Comparison of ENCODE assay signal across 22 mouse cellular contexts in the genomic region with DNA sequence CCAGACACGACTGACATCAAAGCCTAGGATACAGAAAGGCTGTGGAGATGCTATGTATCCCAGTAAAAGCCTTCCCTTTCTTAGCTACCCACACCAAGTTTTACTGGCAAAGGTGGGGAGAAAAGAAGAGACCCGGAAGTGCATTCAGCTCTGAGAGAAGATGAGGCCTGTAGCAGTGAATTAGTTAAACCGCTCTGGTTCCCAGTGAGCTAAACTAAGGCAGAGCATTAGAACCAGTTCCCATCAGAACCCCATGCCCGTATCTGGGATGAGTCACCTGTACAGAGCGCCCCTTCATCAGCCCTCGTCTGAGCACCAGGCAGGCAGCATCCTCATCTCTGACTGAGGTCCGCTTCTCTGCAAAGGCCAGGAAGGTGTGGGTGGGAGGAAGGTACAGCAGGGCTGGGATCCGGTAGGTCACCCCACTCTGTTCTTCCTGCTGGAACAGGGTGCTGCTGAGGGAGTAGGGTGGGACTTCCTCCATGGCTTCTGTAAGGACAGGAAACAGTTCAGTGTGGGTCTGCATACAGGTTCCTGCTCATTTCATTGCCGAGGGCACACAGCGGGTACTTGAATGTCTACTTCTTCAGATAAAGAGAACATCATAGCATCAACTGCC. TPM values are rescaled to one million over a fixed set of nuclear protein-coding genes. Genes with fewer than 3 reads are reported as not detected.
DNase-seq lines count a peak whose midpoint lies in the region; ATAC-seq and TF ChIP-seq lines count a peak whose summit lies in the region.
"Had no signal": no experiment of that assay in that cellular context is flagged by ENCODE, and none has a peak within 500 bp of the region (broad histone marks: within the 10 kb centered on the region; RNA-seq: fewer than 3 reads in every experiment).

No protein-coding gene starts in this region.

- TF ChIP-seq CTCF in heart, postnatal 0 days (IDR thresholded peaks at IDR 0.05; ENCODE audit: low read depth) = no peak
- TF ChIP-seq CTCF in G1E (IDR thresholded peaks at IDR 0.05; ENCODE audit: low read depth, low read length) = no peak

- H3K4me2 ChIP-seq in heart, postnatal 0 days (ENCODE audit: low read depth, low read length) = no peak overlapping the region
- H3K4me2 ChIP-seq in heart, embryonic 11.5 days = no peak overlapping the region
- peak overlapping the region; percentile 59 for H3K4me2 ChIP-seq in liver, embryonic 12.5 days
- H3K4me2 ChIP-seq: forebrain, embryonic 15.5 days had no signal

- no peak overlapping the region for H3K4me3 ChIP-seq in heart, postnatal 0 days (ENCODE audit: low read depth, low read length)
- no peak overlapping the region for H3K4me3 ChIP-seq in heart, embryonic 11.5 days (ENCODE audit: low read depth, low read length)
- H3K4me3 ChIP-seq in G1E (ENCODE audit: low read depth, low read length) = peak overlapping the region; percentile 40; the same call in 1 of the 2 replicates
- H3K4me3 ChIP-seq in liver, embryonic 12.5 days = no peak overlapping the region
- H3K4me3 ChIP-seq: forebrain, embryonic 15.5 days; midbrain, embryonic 10.5 days had no signal

- no peak for ATAC-seq in heart, postnatal 0 days (ENCODE audit: insufficient read depth, low read depth)
- no peak for ATAC-seq in heart, embryonic 11.5 days (replicated peaks; ENCODE audit: insufficient number of reproducible peaks, low FRiP score, low TSS enrichment)
- no peak for ATAC-seq in G1E (ENCODE audit: extremely low read depth, insufficient number of reproducible peaks, low FRiP score, poor library complexity, severe bottlenecking)
- no peak for ATAC-seq in liver, embryonic 12.5 days
- ATAC-seq: forebrain, embryonic 15.5 days had no signal

- no peak for TF ChIP-seq EP300 in heart, postnatal 0 days (IDR thresholded peaks at IDR 0.05; ENCODE audit: low read depth)

- no peaks in the 10 kb centered on the region for H3K9me3 ChIP-seq in heart, postnatal 0 days (replicated peaks; ENCODE audit: control insufficient read depth, low read length)
- H3K9me3 ChIP-seq in heart, embryonic 11.5 days (replicated peaks; ENCODE audit: control insufficient read depth, low read length) = no peaks in the 10 kb centered on the region
- no peaks in the 10 kb centered on the region for H3K9me3 ChIP-seq in G1E (replicated peaks)
- no peaks in the 10 kb centered on the region for H3K9me3 ChIP-seq in liver, embryonic 12.5 days (replicated peaks)
- H3K9me3 ChIP-seq: forebrain, embryonic 15.5 days; midbrain, embryonic 10.5 days had no signal

- H3K4me1 ChIP-seq in heart, postnatal 0 days (ENCODE audit: control insufficient read depth, insufficient read depth) = peaks cover 32% of the 10 kb centered on the region
- peaks cover 25% of the 10 kb centered on the region for H3K4me1 ChIP-seq in heart, embryonic 11.5 days (ENCODE audit: control insufficient read depth, insufficient read depth, low read length)
- H3K4me1 ChIP-seq in G1E (ENCODE audit: insufficient read depth, low read depth, low read length) = peaks cover 57% of the 10 kb centered on the region
- peaks cover 67% of the 10 kb centered on the region for H3K4me1 ChIP-seq in liver, embryonic 12.5 days

- 76% methylated on average over 10 of the region's 10 CpGs for WGBS in heart, postnatal 0 days
- 85% methylated on average over 10 of the region's 10 CpGs for WGBS in heart, embryonic 11.5 days (ENCODE audit: insufficient replicate concordance)
- WGBS in liver, embryonic 12.5 days (ENCODE audit: insufficient replicate concordance) = 72% methylated on average over 10 of the region's 10 CpGs

- no peaks in the 10 kb centered on the region for H3K27me3 ChIP-seq in heart, postnatal 0 days (ENCODE audit: control insufficient read depth, insufficient read depth, low read length)
- no peaks in the 10 kb centered on the region for H3K27me3 ChIP-seq in heart, embryonic 11.5 days (ENCODE audit: control insufficient read depth, insufficient read depth, low read length)
- no peaks in the 10 kb centered on the region for H3K27me3 ChIP-seq in G1E (ENCODE audit: insufficient read depth, low read length)
- H3K27me3 ChIP-seq in liver, embryonic 12.5 days (replicated peaks) = no peaks in the 10 kb centered on the region
- H3K27me3 ChIP-seq: forebrain, embryonic 15.5 days had no signal

- H3K36me3 ChIP-seq in heart, postnatal 0 days (replicated peaks; ENCODE audit: control insufficient read depth, insufficient read depth, low read length) = no peaks in the 10 kb centered on the region
- no peaks in the 10 kb centered on the region for H3K36me3 ChIP-seq in heart, embryonic 11.5 days (ENCODE audit: control insufficient read depth, insufficient read depth, low read length)
- peaks cover 29% of the 10 kb centered on the region for H3K36me3 ChIP-seq in G1E (replicated peaks)
- H3K36me3 ChIP-seq in liver, embryonic 12.5 days = peaks cover 16% of the 10 kb centered on the region
- H3K36me3 ChIP-seq: forebrain, embryonic 15.5 days; midbrain, embryonic 10.5 days had no signal

- 0 out of 2 replicates have a peak overlapping the region, but pooled peaks have one; percentile 45 for H3K27ac ChIP-seq in heart, postnatal 0 days (ENCODE audit: low read depth)
- no peak overlapping the region for H3K27ac ChIP-seq in heart, embryonic 11.5 days (ENCODE audit: low read depth, low read length)
- peak overlapping the region; percentile 94 for H3K27ac ChIP-seq in liver, embryonic 12.5 days
- H3K27ac ChIP-seq: forebrain, embryonic 15.5 days; midbrain, embryonic 10.5 days had no signal

- DNase-seq in heart, postnatal 0 days (ENCODE audit: low spot score) = no peak
- DNase-seq in G1E (ENCODE audit: low spot score) = no peak
- peak; percentile 51 for DNase-seq in thymus, postnatal 14 days
- no peak for DNase-seq in right cerebral cortex, postnatal 10 days (ENCODE audit: low spot score in 2 of 2)
- no peak for DNase-seq in adrenal gland, postnatal 14 days
- DNase-seq: adrenal gland, postnatal 36 days; B cell, adult 2 months; cerebellum, adult 9-11 months; embryo, embryonic 11 days; heart, postnatal 36 days; lung, postnatal 10 days; retina, postnatal 1 day had no signal

- no peak overlapping the region for H3K9ac ChIP-seq in heart, postnatal 0 days (replicated peaks; ENCODE audit: low read depth, low read length)
- H3K9ac ChIP-seq in heart, embryonic 11.5 days (ENCODE audit: low read depth, low read length) = no peak overlapping the region
- peak overlapping the region; percentile 58 for H3K9ac ChIP-seq in liver, embryonic 12.5 days
- H3K9ac ChIP-seq: forebrain, embryonic 15.5 days had no signal

RNA-seq across cellular contexts. Expression of a gene that starts 5.1 kb away (rescaled TPM):
- 3.7 and 4.7 TPM in 2 replicates for total RNA-seq in heart, postnatal 0 days (2014; rRNA removed; ENCODE audit: low replicate concordance)
- polyA plus RNA-seq in heart, postnatal 0 days (2015; fragmentation: Nextera tagmentation; extraction: Ambion mirVana) = 3.0 and 3.3 TPM in 2 replicates
- polyA plus RNA-seq in heart, embryonic 11.5 days (2014; fragmentation: Nextera tagmentation; extraction: Ambion mirVana) = 2.9 and 3.2 TPM in 2 replicates
- total RNA-seq in G1E (2014; fragmentation: Nextera tagmentation) = 5.9 and 9.0 TPM in 2 replicates
- total RNA-seq in G1E (2017) = 5.9 and 7.2 TPM in 2 replicates
- 6.6 and 6.8 TPM in 2 replicates for polyA plus RNA-seq in G1E (2012)
- 6.2 and 6.4 TPM in 2 replicates for polyA plus RNA-seq in liver, embryonic 12.5 days (2016; fragmentation: Nextera tagmentation; extraction: Ambion mirVana)
- total RNA-seq in adrenal gland, postnatal 14 days (2021) = 2.6 and 3.3 TPM in 2 replicates

RNA-seq across cellular contexts. Expression of a gene that starts 35.8 kb away (rescaled TPM):
- 1.9 TPM in 1 of 2 replicates, not detected in the other for total RNA-seq in heart, postnatal 0 days (2014; rRNA removed; ENCODE audit: low replicate concordance)
- polyA plus RNA-seq in heart, postnatal 0 days (2015; fragmentation: Nextera tagmentation; extraction: Ambion mirVana) = 0.04 and 0.08 TPM in 2 replicates
- 0.23 and 0.49 TPM in 2 replicates for polyA plus RNA-seq in heart, embryonic 11.5 days (2014; fragmentation: Nextera tagmentation; extraction: Ambion mirVana)
- total RNA-seq in G1E (2014; fragmentation: Nextera tagmentation) (not detected in 2 replicates), G1E (2017) (0.29 and 0.33 TPM in 2 replicates)
- polyA plus RNA-seq in G1E (2012) = 0.17 and 0.18 TPM in 2 replicates
- 0.10 TPM in 1 of 2 replicates, not detected in the other for polyA plus RNA-seq in liver, embryonic 12.5 days (2016; fragmentation: Nextera tagmentation; extraction: Ambion mirVana)
- total RNA-seq in adrenal gland, postnatal 14 days (2021) = 1.1 and 2.0 TPM in 2 replicates
- total RNA-seq: heart, postnatal 36 days; neutrophil, adult 5-6 weeks had no signal

RNA-seq across cellular contexts. Expression of a gene that starts 40.1 kb away (rescaled TPM):
- total RNA-seq in heart, postnatal 0 days (2014; rRNA removed; ENCODE audit: low replicate concordance) = 57.2 and 79.1 TPM in 2 replicates
- polyA plus RNA-seq in heart, postnatal 0 days (2015; fragmentation: Nextera tagmentation; extraction: Ambion mirVana) = 146 and 155 TPM in 2 replicates
- 208 and 229 TPM in 2 replicates for polyA plus RNA-seq in heart, embryonic 11.5 days (2014; fragmentation: Nextera tagmentation; extraction: Ambion mirVana)
- total RNA-seq in G1E (2014; fragmentation: Nextera tagmentation) (258 and 259 TPM in 2 replicates), G1E (2017) (134 and 148 TPM in 2 replicates)
- polyA plus RNA-seq in G1E (2012) = 77.2 and 85.1 TPM in 2 replicates
- polyA plus RNA-seq in liver, embryonic 12.5 days (2016; fragmentation: Nextera tagmentation; extraction: Ambion mirVana) = 216 and 224 TPM in 2 replicates
- 129 and 145 TPM in 2 replicates for total RNA-seq in adrenal gland, postnatal 14 days (2021)

RNA-seq across cellular contexts. Expression of a gene that starts 59.8 kb away (rescaled TPM):
- not detected in 2 replicates for total RNA-seq in heart, postnatal 0 days (2014; rRNA removed; ENCODE audit: low replicate concordance)
- polyA plus RNA-seq in heart, postnatal 0 days (2015; fragmentation: Nextera tagmentation; extraction: Ambion mirVana) = not detected in 2 replicates
- polyA plus RNA-seq in heart, embryonic 11.5 days (2014; fragmentation: Nextera tagmentation; extraction: Ambion mirVana) = not detected in 2 replicates
- total RNA-seq in G1E (2014; fragmentation: Nextera tagmentation) = not detected in 2 replicates
- total RNA-seq in G1E (2017) = 0.05 TPM in 1 of 2 replicates, not detected in the other
- not detected in 2 replicates for polyA plus RNA-seq in G1E (2012)
- polyA plus RNA-seq in liver, embryonic 12.5 days (2016; fragmentation: Nextera tagmentation; extraction: Ambion mirVana) = not detected in 2 replicates
- not detected in 2 replicates for total RNA-seq in adrenal gland, postnatal 14 days (2021)
- total RNA-seq: adrenal gland, postnatal 36 days; heart, postnatal 36 days; left cerebral cortex, postnatal 10 days; neutrophil, adult 5-6 weeks had no signal
- polyA plus RNA-seq: forebrain, embryonic 15.5 days; gonadal fat pad, adult 2 months; kidney, embryonic 14.5 days; limb, embryonic 14.5 days; midbrain, embryonic 10.5 days; testis, adult 2 months had no signal
